Mouse (Mus musculus) kidney, embryonic 15.5 days (tissue): ENCODE results near the gene Asgr1. TPM values are rescaled to one million over a fixed set of nuclear protein-coding genes. Genes with fewer than 3 reads are reported as not detected.
A peak's percentile ranks its signal among the peaks of the same experiment; 100 is the strongest.

ENCODE experiments used
- ATAC-seq: fragments of 200-750 bp; cut with Nextera tagmentation; replicated peaks from 2 replicates; pipeline ENCODE4 v1.8.0; 2017; ENCODE audit warnings: moderate TSS enrichment; ENCODE audit not compliant: low FRiP score
- H3K27ac ChIP-seq: fragments of 300-500 bp; sonication (generic); 2 replicates; pipeline ENCODE4 v1.5.1; 2015; ENCODE audit warnings: mild to moderate bottlenecking, inconsistent platforms
- H3K27me3 ChIP-seq: fragments of 300-500 bp; sonication (generic); 2 replicates; pipeline ENCODE4 v1.6.1; 2015; ENCODE audit warnings: inconsistent platforms
- H3K36me3 ChIP-seq: fragments of 300-500 bp; sonication (generic); 2 replicates; pipeline ENCODE4 v1.6.1; 2015; ENCODE audit warnings: inconsistent platforms
- H3K4me1 ChIP-seq: fragments of 300-500 bp; sonication (generic); 2 replicates; pipeline ENCODE4 v1.6.1; 2015; ENCODE audit warnings: inconsistent platforms
- H3K4me2 ChIP-seq: fragments of 300-500 bp; sonication (generic); 2 replicates; pipeline ENCODE4 v1.6.1; 2015; ENCODE audit warnings: moderate library complexity, mild to moderate bottlenecking, inconsistent platforms
- H3K4me3 ChIP-seq: fragments of 300-500 bp; sonication (generic); replicated peaks from 2 replicates; pipeline ENCODE4 v1.5.1; 2015; ENCODE audit warnings: mild to moderate bottlenecking, inconsistent platforms
- H3K9ac ChIP-seq: fragments of 300-500 bp; sonication (generic); 2 replicates; pipeline ENCODE4 v1.6.1; 2015; ENCODE audit warnings: mild to moderate bottlenecking, inconsistent platforms
- H3K9me3 ChIP-seq: fragments of 300-500 bp; sonication (generic); replicated peaks from 2 replicates; pipeline ENCODE4 v1.6.1; 2016; ENCODE audit warnings: inconsistent platforms
- WGBS: fragments of 180-500 bp; shearing (Covaris S2); methylation state at CpG from one replicate; pipeline ENCODE4 v1.1.7; 2015; ENCODE audit warnings: mixed read lengths; 5-methylcytosine and 5-hydroxymethylcytosine counted together
- microRNA counts: library from miRNA; unstranded; fragments of <30 nt; microRNA quantifications from one replicate; lab custom pipeline; 2016
- microRNA-seq: library from miRNA; unstranded; fragments of <30 nt; microRNA quantifications from one replicate; pipeline ENCODE4, GENCODE M21; 2016
- polyA plus RNA-seq: library from polyadenylated mRNA; unstranded; fragments of >200 nt; fragmentation: Nextera tagmentation; extraction: Ambion mirVana; gene quantifications from 2 replicates; pipeline ENCODE4 v1.2.1, GENCODE M21; 2015

Gene Asgr1
- polyA plus RNA-seq, 1 experiment from 2014 or later, result 2.3 TPM

DNA sequence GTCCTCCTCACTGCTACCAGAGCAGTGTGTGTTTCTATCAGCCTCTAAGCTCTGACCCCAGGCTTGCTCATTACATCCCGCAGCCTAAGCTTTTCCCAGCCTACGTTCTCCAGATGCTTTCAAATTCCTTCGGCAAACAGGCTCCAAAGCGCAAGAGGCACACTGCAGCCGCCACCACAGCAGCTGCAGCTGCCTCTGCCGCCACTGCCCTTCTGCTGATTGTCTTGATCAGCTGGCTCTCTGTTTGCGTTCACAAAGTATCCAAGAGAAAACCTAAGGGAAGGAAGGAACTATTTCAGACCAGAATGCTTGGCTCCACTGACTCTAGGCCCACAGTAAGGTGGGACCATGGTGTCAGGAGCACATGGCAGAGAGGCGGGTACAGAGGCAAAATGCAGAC lies 53.2 kb downstream of the Asgr1 start:
- Histone ChIP-seq H3K36me3 (no peaks in the 10 kb centered on the region), H3K27ac (no peak overlapping the region), H3K9me3 (0 out of 2 replicates have a peak, but pooled peaks cover 4% of the 10 kb centered on the region), H3K4me1 (no peaks in the 10 kb centered on the region), H3K9ac (no peak overlapping the region), H3K4me3 (no peak overlapping the region), H3K4me2 (no peak overlapping the region), H3K27me3 (no peaks in the 10 kb centered on the region)
- no peak for ATAC-seq
- 83% methylated on average over 8 of the region's 8 CpGs for WGBS

MicroRNAs within 50 kb of the gene (microRNA counts, 519-probe panel; counts per million panel counts)
- microRNA mmu-miR-324-3p (lab: Ali Mortazavi, UCI), result 31.7 counts per million
- 2,537 counts per million, percentile 46 among the panel's probes with 10 or more counts for microRNA mmu-miR-324-5p (lab: Ali Mortazavi, UCI)

Small RNA genes lying within 50 kb of the gene (microRNA-seq; reads per million reads assigned to microRNA genes)
- 2,144 reads per million, percentile 85 among the genes with 10 or more reads in this experiment for gene Mir324

Other genes with a start within 250 kb of the Asgr1 start
- gene Tmem102, start 248.5 kb upstream of the Asgr1 start, polyA plus RNA-seq, result 8.3 TPM in 2 replicates
- gene Gm39566, start 238.8 kb upstream of the Asgr1 start, polyA plus RNA-seq, result not detected in 2 replicates
- not detected in 2 replicates for gene Spem2, start 235.6 kb upstream of the Asgr1 start, polyA plus RNA-seq
- gene Spem1, start 231.9 kb upstream of the Asgr1 start, polyA plus RNA-seq, result 0.14 and 0.32 TPM in 2 replicates
- 5.6 and 7.6 TPM in 2 replicates for gene Nlgn2, start 216.3 kb upstream of the Asgr1 start, polyA plus RNA-seq
- gene Tmem256, start 215.6 kb upstream of the Asgr1 start, polyA plus RNA-seq, result 409 and 443 TPM in 2 replicates
- gene Plscr3, start 207.7 kb upstream of the Asgr1 start, polyA plus RNA-seq, result 96.5 and 105 TPM in 2 replicates
- gene Tnk1, start 195.4 kb upstream of the Asgr1 start, polyA plus RNA-seq, result 5.8 and 7.3 TPM in 2 replicates
- 0.32 TPM in 1 of 2 replicates, not detected in the other for gene Tmem95, start 176.1 kb upstream of the Asgr1 start, polyA plus RNA-seq
- 9.4 and 10.1 TPM in 2 replicates for gene Kctd11, start 172.7 kb upstream of the Asgr1 start, polyA plus RNA-seq
- 0.58 and 0.62 TPM in 2 replicates for gene Acap1, start 158.5 kb upstream of the Asgr1 start, polyA plus RNA-seq
- 12.6 and 13.0 TPM in 2 replicates for gene 2810408A11Rik, start 153.1 kb upstream of the Asgr1 start, polyA plus RNA-seq
- 9.3 and 10.8 TPM in 2 replicates for gene Neurl4, start 153.0 kb upstream of the Asgr1 start, polyA plus RNA-seq
- 77.8 and 86.2 TPM in 2 replicates for gene Gps2, start 140.2 kb upstream of the Asgr1 start, polyA plus RNA-seq
- 1,729 and 1,795 TPM in 2 replicates for gene Eif5a, start 132.1 kb upstream of the Asgr1 start, polyA plus RNA-seq
- gene Ybx2, start 118.3 kb upstream of the Asgr1 start, polyA plus RNA-seq, result 6.3 and 7.5 TPM in 2 replicates
- 17.3 and 22.1 TPM in 2 replicates for gene Slc2a4, start 105.9 kb upstream of the Asgr1 start, polyA plus RNA-seq
- 173 and 178 TPM in 2 replicates for gene Cldn7, start 89.3 kb upstream of the Asgr1 start, polyA plus RNA-seq
- 31.0 and 31.7 TPM in 2 replicates for gene Ctdnep1, start 72.9 kb upstream of the Asgr1 start, polyA plus RNA-seq
- gene Elp5, start 71.6 kb upstream of the Asgr1 start, polyA plus RNA-seq, result 116 and 120 TPM in 2 replicates
- 447 and 450 TPM in 2 replicates for gene Gabarap, start 62.9 kb upstream of the Asgr1 start, polyA plus RNA-seq
- 75.8 and 78.8 TPM in 2 replicates for gene Phf23, start 58.3 kb upstream of the Asgr1 start, polyA plus RNA-seq
- 38.2 and 43.2 TPM in 2 replicates for gene Dvl2, start 53.5 kb upstream of the Asgr1 start, polyA plus RNA-seq
- gene Acadvl, start 38.7 kb upstream of the Asgr1 start, polyA plus RNA-seq, result 78.1 and 83.0 TPM in 2 replicates
- gene Dlg4, start 37.1 kb upstream of the Asgr1 start, polyA plus RNA-seq, result 12.9 and 15.2 TPM in 2 replicates
- 0.18 and 0.28 TPM in 2 replicates for gene Asgr2, start 38.6 kb downstream of the Asgr1 start, polyA plus RNA-seq
- 0.27 and 0.31 TPM in 2 replicates for gene Mgl2, start 76.2 kb downstream of the Asgr1 start, polyA plus RNA-seq
- gene Clec10a, start 102.1 kb downstream of the Asgr1 start, polyA plus RNA-seq, result 1.8 TPM in 1 of 2 replicates, not detected in the other
- 4.3 and 5.8 TPM in 2 replicates for gene Slc16a11, start 158.7 kb downstream of the Asgr1 start, polyA plus RNA-seq
- 13.3 TPM in 2 replicates for gene Slc16a13, start 167.0 kb downstream of the Asgr1 start, polyA plus RNA-seq
- gene Bcl6b, start 175.7 kb downstream of the Asgr1 start, polyA plus RNA-seq, result 26.9 and 28.4 TPM in 2 replicates
- 178 and 179 TPM in 2 replicates for gene 0610010K14Rik, start 183.8 kb downstream of the Asgr1 start, polyA plus RNA-seq
- gene Gm21988, start 185.7 kb downstream of the Asgr1 start, polyA plus RNA-seq, result 10.4 and 13.0 TPM in 2 replicates
- 203 and 212 TPM in 2 replicates for gene Rnasek, start 185.8 kb downstream of the Asgr1 start, polyA plus RNA-seq
- 5.5 and 6.2 TPM in 2 replicates for gene Alox12, start 201.3 kb downstream of the Asgr1 start, polyA plus RNA-seq